ENCODE assay signal across 9 mouse cellular contexts in the genomic region with DNA sequence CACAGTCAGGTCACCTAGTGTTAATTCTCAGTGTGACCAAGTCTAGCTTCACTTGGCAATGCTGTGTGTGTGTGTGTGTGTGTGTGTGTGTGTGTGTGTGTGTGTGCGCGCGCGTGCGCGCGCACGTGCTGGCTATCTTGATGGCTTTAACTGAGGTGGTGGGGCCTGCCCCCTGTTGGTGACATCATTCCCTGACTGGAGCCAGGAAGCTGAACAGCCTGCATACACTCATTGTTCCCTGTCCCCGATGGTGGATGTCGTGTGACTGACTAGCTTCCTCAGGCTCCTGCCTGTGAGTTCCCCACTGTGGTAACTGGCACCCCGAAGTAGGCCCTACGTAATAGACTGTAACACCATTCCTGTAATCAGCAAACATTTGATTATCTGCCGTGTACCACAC. TPM values are rescaled to one million over a fixed set of nuclear protein-coding genes. Genes with fewer than 3 reads are reported as not detected.
DNase-seq lines count a peak whose midpoint lies in the region; TF ChIP-seq lines count a peak whose summit lies in the region.
"Had no signal": no experiment of that assay in that cellular context is flagged by ENCODE, and none has a peak within 500 bp of the region (broad histone marks: within the 10 kb centered on the region; RNA-seq: fewer than 3 reads in every experiment).

No protein-coding gene starts in this region.

- no peak overlapping the region for H3K4me3 ChIP-seq in layer of hippocampus, adult 2 months
- H3K4me3 ChIP-seq: hindbrain, embryonic 15.5 days had no signal

- TF ChIP-seq CTCF in layer of hippocampus, adult 2 months (conservative IDR thresholded peaks at IDR 0.05), result peak; percentile 23

- no peak for DNase-seq in layer of hippocampus, adult 2 months (ENCODE audit: low spot score in 2 of 2)
- DNase-seq in layer of hippocampus, postnatal 14 days (ENCODE audit: low spot score in 2 of 2), result no peak
- peak; percentile 83 for DNase-seq in R1 (ENCODE audit: low read depth, low spot score)
- peak; percentile 10 for DNase-seq in embryo, embryonic 9.5 days (ENCODE audit: extremely low spot score)
- DNase-seq in lung, postnatal 14 days, result peak; percentile 5
- no peak for DNase-seq in spleen, adult 18-20 months
- DNase-seq in testis, postnatal 10 days (ENCODE audit: low spot score), result no peak
- no peak for DNase-seq in frontal cortex, postnatal 25 days (ENCODE audit: low spot score in 2 of 2)

- H3K27ac ChIP-seq in layer of hippocampus, adult 2 months, result no peak overlapping the region
- H3K27ac ChIP-seq: hindbrain, embryonic 15.5 days had no signal

RNA-seq across cellular contexts. Expression of a gene that starts 27.5 kb away (rescaled TPM):
- total RNA-seq in layer of hippocampus, adult 2 months (2021), result under 1 TPM; 0.07 to 0.10 TPM
- under 1 TPM; 0.10 to 0.14 TPM for total RNA-seq in layer of hippocampus, postnatal 14 days (2021)

RNA-seq across cellular contexts. Expression of a gene that starts 36.1 kb away (rescaled TPM):
- 10 to 100 TPM; 17.4 to 17.7 TPM for total RNA-seq in layer of hippocampus, adult 2 months (2021)
- total RNA-seq in layer of hippocampus, postnatal 14 days (2021), result 10 to 100 TPM; 19.9 to 20.0 TPM

RNA-seq across cellular contexts. Expression of a gene that starts 57.8 kb away (rescaled TPM):
- total RNA-seq in layer of hippocampus, adult 2 months (2021), result 10 to 100 TPM; 76.4 to 84.8 TPM
- 10 to 100 TPM; 73.7 to 93.8 TPM for total RNA-seq in layer of hippocampus, postnatal 14 days (2021)

Comparison
In these comparisons a context has a peak if more than half of its experiments do, and no peak if none do; other contexts are left out.
1. DNase-seq: peak in R1 (single experiment), embryo, embryonic 9.5 days (single experiment) and lung, postnatal 14 days (single experiment); none in layer of hippocampus, adult 2 months (0 of 2), layer of hippocampus, postnatal 14 days (0 of 2), spleen, adult 18-20 months (0 of 2), testis, postnatal 10 days (single experiment) and frontal cortex, postnatal 25 days (0 of 2).